Mouse (Mus musculus) hindbrain, embryonic 15.5 days (tissue): ENCODE measurements around the gene Bace1. TPM values are rescaled to one million over a fixed set of nuclear protein-coding genes. Genes with fewer than 3 reads are reported as not detected.
A peak's percentile ranks its signal among the peaks of the same experiment; 100 is the strongest.

Experiments
- ATAC-seq: fragments of 200-750 bp; cut with Nextera tagmentation; 2 replicates; pipeline ENCODE4 v1.8.0; 2017; ENCODE audit warnings: low read depth, moderate number of reproducible peaks, moderate TSS enrichment; ENCODE audit not compliant: low FRiP score
- H3K27ac ChIP-seq: fragments of 300-500 bp; sonication (generic); replicated peaks from 2 replicates; pipeline ENCODE4 v1.5.1; 2015; ENCODE audit warnings: mild to moderate bottlenecking, inconsistent platforms
- H3K27me3 ChIP-seq: fragments of 300-500 bp; sonication (generic); 2 replicates; pipeline ENCODE4 v1.6.1; 2015; ENCODE audit warnings: control low read depth, inconsistent platforms
- H3K36me3 ChIP-seq: fragments of 300-500 bp; sonication (generic); 2 replicates; pipeline ENCODE4 v1.6.1; 2015; ENCODE audit warnings: control low read depth, inconsistent platforms
- H3K4me1 ChIP-seq: fragments of 300-500 bp; sonication (generic); replicated peaks from 2 replicates; pipeline ENCODE4 v1.6.1; 2015; ENCODE audit warnings: control low read depth, inconsistent platforms
- H3K4me2 ChIP-seq: fragments of 300-500 bp; sonication (generic); 2 replicates; pipeline ENCODE4 v1.6.1; 2015; ENCODE audit warnings: moderate library complexity, mild to moderate bottlenecking, inconsistent platforms
- H3K4me3 ChIP-seq: fragments of 300-500 bp; sonication (generic); 2 replicates; pipeline ENCODE4 v1.5.1; 2015; ENCODE audit warnings: mild to moderate bottlenecking, inconsistent platforms
- H3K9ac ChIP-seq: fragments of 300-500 bp; sonication (generic); 2 replicates; pipeline ENCODE4 v1.6.1; 2015; ENCODE audit warnings: inconsistent platforms
- H3K9me3 ChIP-seq: fragments of 300-500 bp; sonication (generic); 2 replicates; pipeline ENCODE4 v1.6.1; 2016; ENCODE audit warnings: control low read depth, inconsistent platforms
- WGBS: fragments of 180-500 bp; shearing (Covaris S2); methylation state at CpG from one replicate; pipeline ENCODE4 v1.1.7; 2015; 5-methylcytosine and 5-hydroxymethylcytosine counted together
- polyA plus RNA-seq: library from polyadenylated mRNA; unstranded; fragments of >200 nt; fragmentation: Nextera tagmentation; extraction: Ambion mirVana; gene quantifications from 2 replicates; pipeline ENCODE4 v1.2.1, GENCODE M21; 2015

The Bace1 gene
- polyA plus RNA-seq, 1 experiment from 2014 or later, result 52.2 TPM

GRCm38 (mm10) chr9:45807761-45808160, 30.6 kb upstream of the Bace1 start:
- WGBS, result 86% methylated on average over 8 of the region's 8 CpGs
- H3K27ac ChIP-seq, result no peak overlapping the region
- H3K36me3 ChIP-seq, result peaks cover 4% of the 10 kb centered on the region; the same call in 1 of the 2 replicates
- H3K9ac ChIP-seq, result no peak overlapping the region
- H3K4me1 ChIP-seq, result no peaks in the 10 kb centered on the region; the same call in 1 of the 2 replicates
- H3K9me3 ChIP-seq, result no peaks in the 10 kb centered on the region
- no peaks in the 10 kb centered on the region for H3K27me3 ChIP-seq
- H3K4me2 ChIP-seq, result no peak overlapping the region
- no peak for ATAC-seq
- H3K4me3 ChIP-seq, result no peak overlapping the region

DNA sequence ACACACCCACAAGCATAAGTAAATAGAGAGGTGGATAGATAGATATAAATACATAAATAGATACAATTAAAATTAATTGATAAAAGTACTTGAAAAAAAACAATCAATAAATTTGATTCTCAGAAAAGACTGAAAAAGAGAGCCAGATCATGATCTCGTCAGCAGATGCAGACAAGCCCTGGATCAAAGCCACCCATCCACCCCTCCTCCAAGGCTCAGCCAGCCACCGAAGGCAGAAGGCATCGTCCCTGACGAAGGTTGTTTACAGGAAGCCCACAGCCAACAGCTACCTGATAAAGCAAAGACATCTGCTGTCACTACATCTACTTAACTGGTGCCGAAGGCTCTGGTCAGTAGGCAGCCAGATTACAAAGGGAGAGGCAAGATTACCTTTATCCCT, 26.4 kb upstream of the Bace1 start:
- H3K4me1 ChIP-seq, result no peaks in the 10 kb centered on the region; the same call in 1 of the 2 replicates
- H3K36me3 ChIP-seq, result peaks cover 5% of the 10 kb centered on the region; the same call in 1 of the 2 replicates
- H3K27me3 ChIP-seq, result no peaks in the 10 kb centered on the region
- no peak overlapping the region for H3K9ac ChIP-seq
- no peaks in the 10 kb centered on the region for H3K9me3 ChIP-seq
- no peak overlapping the region for H3K4me3 ChIP-seq
- H3K4me2 ChIP-seq, result no peak overlapping the region
- 74% methylated on average over 5 of the region's 5 CpGs for WGBS
- no peak for ATAC-seq
- no peak overlapping the region for H3K27ac ChIP-seq

DNA sequence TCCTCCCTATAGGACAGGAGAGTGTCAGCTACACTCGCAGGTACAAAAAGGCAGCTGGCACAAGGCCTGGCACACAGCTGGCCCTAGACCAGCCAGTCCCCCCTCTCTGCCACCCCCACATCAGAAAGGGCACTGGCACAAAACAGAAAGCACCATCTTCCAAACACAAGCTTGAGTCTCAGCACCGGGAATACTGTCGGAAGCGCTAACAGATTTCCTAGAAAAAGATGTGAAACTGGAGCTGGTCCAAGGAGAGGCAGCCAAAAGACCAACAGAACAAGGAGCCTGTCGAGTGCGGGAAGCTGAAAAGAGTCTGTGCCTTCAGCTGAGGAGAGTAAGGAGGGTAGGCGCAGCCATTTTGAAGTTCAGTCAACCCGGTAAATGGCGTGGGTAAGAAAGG, 23.3 kb upstream of the Bace1 start:
- Histone ChIP-seq H3K4me2 (no peak overlapping the region), H3K9ac (no peak overlapping the region), H3K4me3 (no peak overlapping the region), H3K27me3 (no peaks in the 10 kb centered on the region), H3K27ac (peak overlapping the region; percentile 63; the same call in 1 of the 2 replicates), H3K4me1 (no peaks in the 10 kb centered on the region; the same call in 1 of the 2 replicates), H3K9me3 (no peaks in the 10 kb centered on the region), H3K36me3 (0 out of 2 replicates have a peak, but pooled peaks cover 5% of the 10 kb centered on the region)
- ATAC-seq, result no peak
- WGBS, result 67% methylated on average over 9 of the region's 9 CpGs

DNA sequence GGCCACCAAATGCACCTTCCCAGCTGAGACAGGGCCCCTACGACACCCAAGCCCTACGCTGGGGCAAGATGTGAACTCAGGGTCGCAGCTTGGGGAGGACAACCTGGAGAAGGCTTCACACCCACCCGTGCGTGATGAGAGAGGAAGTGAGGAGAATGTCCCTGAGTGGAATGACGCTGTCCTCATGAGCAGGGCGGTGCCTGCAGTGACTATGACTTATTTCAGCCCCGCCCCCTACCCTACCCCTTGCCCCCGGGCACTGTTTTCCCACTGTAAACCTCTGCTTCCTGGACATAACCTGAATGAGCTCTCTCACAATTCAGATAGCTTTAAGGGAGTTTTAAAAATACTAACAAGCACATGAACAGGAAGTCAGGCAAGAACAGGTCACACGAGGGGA, 22.9 kb upstream of the Bace1 start:
- no peaks in the 10 kb centered on the region for H3K9me3 ChIP-seq
- no peak overlapping the region for H3K4me3 ChIP-seq
- no peaks in the 10 kb centered on the region; the same call in 1 of the 2 replicates for H3K4me1 ChIP-seq
- H3K27me3 ChIP-seq, result no peaks in the 10 kb centered on the region
- H3K9ac ChIP-seq, result no peak overlapping the region
- peak overlapping the region; percentile 63; the same call in 1 of the 2 replicates for H3K27ac ChIP-seq
- H3K4me2 ChIP-seq, result no peak overlapping the region
- ATAC-seq, result no peak
- whole genome bisulfite sequencing, result 85% methylated on average over 10 of the region's 10 CpGs
- H3K36me3 ChIP-seq, result 0 out of 2 replicates have a peak, but pooled peaks cover 5% of the 10 kb centered on the region

GRCm38 (mm10) chr9:45818406-45819011, 19.9 kb upstream of the Bace1 start:
- Histone ChIP-seq H3K9me3 (no peaks in the 10 kb centered on the region), H3K27ac (no peak overlapping the region), H3K27me3 (no peaks in the 10 kb centered on the region), H3K4me1 (no peaks in the 10 kb centered on the region), H3K4me3 (no peak overlapping the region), H3K4me2 (no peak overlapping the region), H3K9ac (no peak overlapping the region), H3K36me3 (0 out of 2 replicates have a peak, but pooled peaks cover 11% of the 10 kb centered on the region)
- ATAC-seq, result no peak
- 89% methylated on average over 9 of the region's 9 CpGs for WGBS

GRCm38 (mm10) chr9:45827663-45828290, 10.6 kb upstream of the Bace1 start:
- no peak; the same call in 1 of the 2 replicates for ATAC-seq
- Histone ChIP-seq H3K9ac (peak overlapping the region; percentile 51), H3K9me3 (no peaks in the 10 kb centered on the region), H3K27ac (peak overlapping the region; percentile 70), H3K4me3 (peak overlapping the region; percentile 52), H3K27me3 (no peaks in the 10 kb centered on the region), H3K36me3 (0 out of 2 replicates have a peak, but pooled peaks cover 2% of the 10 kb centered on the region), H3K4me1 (peaks cover 19% of the 10 kb centered on the region), H3K4me2 (peak overlapping the region; percentile 87)
- WGBS, result 6% methylated on average over 22 of the region's 23 CpGs

- peak; percentile 96 for ATAC-seq
- Histone ChIP-seq H3K9me3 (no peaks in the 10 kb centered on the region), H3K9ac (peak within 1 kb of the TSS; percentile 51), H3K4me1 (peaks cover 19% of the 10 kb centered on the region), H3K27ac (peak within 1 kb of the TSS; percentile 70), H3K27me3 (no peaks in the 10 kb centered on the region), H3K36me3 (no peaks in the 10 kb centered on the region), H3K4me3 (peak within 1 kb of the TSS; percentile 52), H3K4me2 (peak within 1 kb of the TSS; percentile 87)
- WGBS, result under 1% methylated on average over 31 of the region's 31 CpGs
These were observed 10.0 kb upstream of the Bace1 start, which contains the start of gene Cep164 for GRCm38 (mm10) chr9:45828291-45828963. Gene Cep164, minus strand, starts transcription at chr9:45828691.

DNA sequence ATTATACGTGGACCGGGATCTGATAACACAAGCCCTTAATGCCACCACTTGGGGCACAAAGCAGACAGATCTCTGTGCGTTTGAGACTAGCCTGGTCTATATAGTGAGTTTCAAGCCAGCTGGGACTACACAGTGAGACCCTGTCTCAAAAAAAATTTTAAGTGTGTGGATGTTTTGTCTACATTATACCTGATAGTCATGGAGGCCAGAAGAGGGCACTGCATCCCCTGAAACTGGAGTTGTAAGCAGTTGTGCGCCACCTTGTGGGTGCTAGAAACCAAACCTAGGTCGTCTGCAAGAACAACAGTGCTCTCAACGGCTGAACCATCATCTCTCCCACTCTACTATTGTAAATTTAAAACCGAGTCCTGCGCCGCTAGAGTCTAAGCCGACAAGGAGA, 9.3 kb upstream of the Bace1 start:
- Histone ChIP-seq H3K36me3 (no peaks in the 10 kb centered on the region), H3K4me3 (peak overlapping the region; percentile 52), H3K27me3 (no peaks in the 10 kb centered on the region), H3K9ac (no peak overlapping the region), H3K4me1 (peaks cover 19% of the 10 kb centered on the region), H3K4me2 (peak overlapping the region; percentile 87), H3K27ac (no peak overlapping the region), H3K9me3 (no peaks in the 10 kb centered on the region)
- peak; percentile 35; the same call in 1 of the 2 replicates for ATAC-seq
- 26% methylated on average over 10 of the region's 10 CpGs for WGBS

DNA sequence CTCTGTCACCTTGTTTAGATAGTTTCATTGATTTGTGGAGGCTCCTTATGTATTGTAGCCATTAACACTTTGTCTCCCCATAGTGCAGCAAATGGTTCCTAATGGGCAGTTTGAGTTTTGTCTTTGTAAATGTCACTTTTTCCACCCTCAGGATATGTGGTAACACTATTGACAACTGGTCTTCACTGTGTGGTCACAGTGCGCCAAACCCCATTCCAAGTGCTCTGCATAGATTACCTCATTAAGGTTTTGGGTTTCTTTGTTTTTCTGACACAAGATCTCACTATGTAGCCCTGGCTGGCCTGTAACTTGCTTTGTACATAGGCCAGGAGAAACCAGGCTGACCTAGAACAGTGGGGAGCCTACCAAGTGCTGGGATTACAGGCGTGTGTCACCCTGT, 5.5 kb upstream of the Bace1 start:
- Histone ChIP-seq H3K9ac (no peak overlapping the region), H3K27ac (no peak overlapping the region), H3K36me3 (no peaks in the 10 kb centered on the region), H3K27me3 (no peaks in the 10 kb centered on the region), H3K4me1 (peaks cover 5% of the 10 kb centered on the region), H3K9me3 (no peaks in the 10 kb centered on the region), H3K4me2 (no peak overlapping the region), H3K4me3 (no peak overlapping the region)
- ATAC-seq, result no peak
- 84% methylated on average over 2 of the region's 2 CpGs for WGBS

GRCm38 (mm10) chr9:45833461-45833860, 4.9 kb upstream of the Bace1 start:
- Histone ChIP-seq H3K36me3 (no peaks in the 10 kb centered on the region), H3K4me2 (no peak overlapping the region), H3K4me1 (peaks cover 8% of the 10 kb centered on the region), H3K9ac (no peak overlapping the region), H3K27ac (no peak overlapping the region), H3K4me3 (no peak overlapping the region), H3K27me3 (no peaks in the 10 kb centered on the region), H3K9me3 (no peaks in the 10 kb centered on the region)
- no peak for ATAC-seq
- 82% methylated on average over 2 of the region's 2 CpGs for WGBS

GRCm38 (mm10) chr9:45838069-45838433, 329 bp upstream of the Bace1 start:
- no peak overlapping the region for H3K27ac ChIP-seq
- H3K4me2 ChIP-seq, result peak overlapping the region; percentile 94
- 0 out of 2 replicates have a peak overlapping the region, but pooled peaks have one; percentile 16 for H3K9ac ChIP-seq
- no peaks in the 10 kb centered on the region for H3K36me3 ChIP-seq
- H3K4me3 ChIP-seq, result peak overlapping the region; percentile 94
- no peaks in the 10 kb centered on the region for H3K27me3 ChIP-seq
- H3K9me3 ChIP-seq, result no peaks in the 10 kb centered on the region
- ATAC-seq, result no peak
- H3K4me1 ChIP-seq, result peaks cover 42% of the 10 kb centered on the region
- WGBS, result 24% methylated on average over 4 of the region's 4 CpGs
